Comparison of ENCODE assay signal across 15 mouse cellular contexts in the genomic region with DNA sequence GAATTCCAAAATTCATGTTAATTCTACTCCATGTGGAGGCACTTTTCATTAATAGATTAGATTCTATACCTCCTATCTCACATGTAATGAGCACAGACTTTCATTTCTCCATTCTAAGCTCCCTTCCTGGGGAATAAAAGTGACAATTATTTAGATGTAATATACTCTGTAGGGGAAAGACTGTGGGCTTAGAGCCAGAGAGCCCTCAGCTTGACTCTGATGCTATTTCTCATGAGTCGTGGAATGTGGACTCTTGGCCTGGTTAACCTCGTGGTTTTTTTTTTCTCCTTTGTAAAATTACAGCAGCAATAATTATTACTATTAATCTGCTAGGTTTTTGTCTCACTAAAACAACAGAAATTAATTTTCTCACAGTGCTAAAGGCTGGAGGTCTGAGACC.
"Had no signal": no experiment of that assay in that cellular context is flagged by ENCODE, and none has a peak within 500 bp of the region (broad histone marks: within the 10 kb centered on the region; RNA-seq: fewer than 3 reads in every experiment).

No protein-coding gene starts in this region.

- H3K9me3 ChIP-seq: midbrain, embryonic 13.5 days; midbrain, embryonic 15.5 days; neural tube, embryonic 12.5 days; stomach, embryonic 15.5 days had no signal

- H3K27ac ChIP-seq: macrophage; midbrain, embryonic 13.5 days; midbrain, embryonic 15.5 days; neural tube, embryonic 12.5 days; stomach, embryonic 15.5 days; stomach, postnatal 0 days had no signal

- H3K36me3 ChIP-seq: midbrain, embryonic 13.5 days; midbrain, embryonic 15.5 days; neural tube, embryonic 12.5 days; stomach, embryonic 15.5 days had no signal

- H3K4me2 ChIP-seq: midbrain, embryonic 11.5 days; midbrain, embryonic 13.5 days; midbrain, embryonic 15.5 days; neural tube, embryonic 12.5 days; stomach, embryonic 15.5 days had no signal

- H3K4me1 ChIP-seq: megakaryocyte, embryonic 14.5 days; midbrain, embryonic 13.5 days; midbrain, embryonic 15.5 days; neural tube, embryonic 12.5 days; stomach, embryonic 15.5 days had no signal

- H3K9ac ChIP-seq: liver, postnatal 0 days; midbrain, embryonic 13.5 days; midbrain, embryonic 15.5 days; neural tube, embryonic 12.5 days; stomach, embryonic 15.5 days had no signal

- H3K27me3 ChIP-seq: megakaryocyte, embryonic 14.5 days; midbrain, embryonic 13.5 days; midbrain, embryonic 15.5 days; neural tube, embryonic 12.5 days; stomach, embryonic 15.5 days had no signal

- H3K4me3 ChIP-seq: megakaryocyte, embryonic 14.5 days; midbrain, embryonic 13.5 days; midbrain, embryonic 15.5 days; neural tube, embryonic 12.5 days; stomach, embryonic 15.5 days had no signal

- DNase-seq: liver, postnatal 0 days; lung, adult 2 months; lung, postnatal 10 days; right cerebral cortex, postnatal 14 days; thymus, adult 2 months; thymus, postnatal 25 days; thymus, postnatal 4 days had no signal

- ATAC-seq: liver, postnatal 0 days; midbrain, embryonic 13.5 days; midbrain, embryonic 15.5 days had no signal
